Mouse (Mus musculus): ENCODE data around the gene Rasa4. TPM values are rescaled to one million over a fixed set of nuclear protein-coding genes. Genes with fewer than 3 reads are reported as not detected.
"Not testable (repeated sequence)": the region's sequence is repeated elsewhere in the genome, so short reads cannot be mapped to it uniquely, and the experiment has no call there.

The Rasa4 gene
- polyA plus RNA-seq, 1 experiment from 2014 or later, result 1.0 TPM

DNA sequence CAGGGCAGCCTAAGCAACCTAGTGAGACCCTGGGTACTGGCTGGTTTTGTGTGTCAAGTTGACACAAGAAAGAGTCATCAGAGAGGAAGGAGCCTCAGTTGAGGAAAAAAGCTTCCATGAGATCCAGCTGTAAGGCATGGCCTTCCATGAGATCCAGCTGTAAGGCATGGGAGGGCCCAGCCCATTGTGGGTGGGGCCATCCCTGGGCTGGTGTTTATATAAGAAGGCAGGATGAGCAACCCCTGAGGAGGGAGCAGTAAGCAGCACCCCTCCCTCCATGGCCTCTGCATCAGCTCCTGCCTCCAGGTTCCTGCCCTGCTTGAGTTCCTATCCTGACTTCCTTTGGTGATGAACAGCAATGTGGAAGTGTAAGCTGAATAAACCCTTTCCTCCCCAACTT is 35.2 kb upstream of the Rasa4 start:
- DNase-seq; ATAC-seq (ENCODE audit: low read depth); H3K36me3 ChIP-seq; H3K4me3 ChIP-seq (replicated peaks); H3K9me3 ChIP-seq (replicated peaks); H3K4me2 ChIP-seq; H3K27ac ChIP-seq; H3K9ac ChIP-seq; H3K27me3 ChIP-seq; H3K4me1 ChIP-seq (replicated peaks): not testable (repeated sequence)

DNA sequence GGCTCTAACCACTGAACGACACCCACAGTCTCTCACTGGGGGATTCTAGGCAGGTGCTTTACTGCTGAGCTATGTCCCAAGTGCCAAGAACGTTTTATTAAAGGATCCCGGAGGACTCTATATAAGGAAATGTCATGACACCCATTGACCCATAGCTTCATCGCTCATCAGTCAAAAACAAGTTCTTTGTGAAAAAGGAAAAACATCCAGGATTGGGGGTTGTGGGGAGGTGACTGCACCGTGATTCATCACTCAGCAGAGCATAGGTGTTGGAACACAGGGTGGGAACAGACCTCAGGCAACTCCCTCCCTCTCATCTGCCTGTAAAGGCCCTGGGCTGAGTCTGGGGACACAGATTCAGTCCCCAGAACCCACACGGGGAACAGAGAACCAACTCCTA is 33.8 kb upstream of the Rasa4 start:
- no peak overlapping the region for H3K4me2 ChIP-seq
- H3K27me3 ChIP-seq, result no peaks in the 10 kb centered on the region
- no peaks in the 10 kb centered on the region for H3K36me3 ChIP-seq
- no peaks in the 10 kb centered on the region for H3K4me1 ChIP-seq (replicated peaks)
- DNase-seq, result no peak
- no peak for ATAC-seq (ENCODE audit: low read depth)
- WGBS (ENCODE audit: insufficient replicate concordance), result 66% methylated on average over 6 of the region's 6 CpGs
- H3K27ac ChIP-seq, result no peak overlapping the region
- no peak overlapping the region for H3K9ac ChIP-seq
- no peaks in the 10 kb centered on the region for H3K9me3 ChIP-seq (replicated peaks)
- no peak overlapping the region for H3K4me3 ChIP-seq (replicated peaks)

DNA sequence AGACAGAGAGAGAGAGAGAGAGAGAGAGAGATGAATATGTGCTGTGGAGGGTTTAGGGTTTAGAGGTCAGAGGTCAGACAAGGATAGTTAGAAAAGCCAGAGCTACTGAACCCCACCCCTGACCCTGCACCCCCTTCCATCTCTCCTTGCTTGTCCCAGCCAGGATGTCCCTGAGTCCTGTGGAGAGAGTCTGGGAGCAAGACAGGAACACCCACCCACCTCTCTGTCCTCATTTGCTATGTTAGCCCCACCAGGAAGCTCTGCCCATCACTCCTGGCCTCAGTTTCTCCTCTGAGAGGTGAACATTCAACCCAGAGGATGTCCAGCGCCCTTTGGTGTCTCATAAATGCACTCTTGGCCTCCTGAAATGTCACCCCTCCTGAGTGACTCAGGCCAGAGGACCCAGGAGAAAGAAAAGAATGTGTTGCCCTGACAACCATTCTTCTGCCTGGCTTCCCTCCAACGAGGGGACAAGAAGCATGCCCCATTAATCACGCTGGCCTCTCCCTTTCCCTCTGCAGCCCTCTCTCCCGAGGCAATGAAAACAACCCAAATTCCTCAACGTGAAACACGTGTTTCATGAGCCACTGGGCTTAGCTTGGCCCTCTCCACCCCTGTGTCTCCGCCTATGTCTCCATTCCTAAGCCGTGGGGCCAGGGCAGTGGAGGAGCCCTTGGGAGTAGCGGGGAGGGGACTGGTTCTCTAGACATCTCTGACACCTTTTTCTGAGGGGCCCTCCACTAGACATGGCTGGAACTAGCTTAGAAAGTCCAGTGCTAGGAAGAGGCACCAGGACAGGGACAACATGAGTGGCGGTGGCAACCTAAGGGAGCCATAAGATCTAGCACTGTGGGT is 32.3 kb upstream of the Rasa4 start:
- Histone ChIP-seq H3K4me3 (replicated peaks) (no peak overlapping the region), H3K27ac (no peak overlapping the region), H3K4me1 (replicated peaks) (no peaks in the 10 kb centered on the region), H3K9me3 (replicated peaks) (no peaks in the 10 kb centered on the region), H3K9ac (no peak overlapping the region), H3K36me3 (no peaks in the 10 kb centered on the region), H3K4me2 (no peak overlapping the region), H3K27me3 (no peaks in the 10 kb centered on the region)
- 32% methylated on average over 10 of the region's 10 CpGs for WGBS (ENCODE audit: insufficient replicate concordance)
- no peak for DNase-seq
- no peak for ATAC-seq (ENCODE audit: low read depth)

DNA sequence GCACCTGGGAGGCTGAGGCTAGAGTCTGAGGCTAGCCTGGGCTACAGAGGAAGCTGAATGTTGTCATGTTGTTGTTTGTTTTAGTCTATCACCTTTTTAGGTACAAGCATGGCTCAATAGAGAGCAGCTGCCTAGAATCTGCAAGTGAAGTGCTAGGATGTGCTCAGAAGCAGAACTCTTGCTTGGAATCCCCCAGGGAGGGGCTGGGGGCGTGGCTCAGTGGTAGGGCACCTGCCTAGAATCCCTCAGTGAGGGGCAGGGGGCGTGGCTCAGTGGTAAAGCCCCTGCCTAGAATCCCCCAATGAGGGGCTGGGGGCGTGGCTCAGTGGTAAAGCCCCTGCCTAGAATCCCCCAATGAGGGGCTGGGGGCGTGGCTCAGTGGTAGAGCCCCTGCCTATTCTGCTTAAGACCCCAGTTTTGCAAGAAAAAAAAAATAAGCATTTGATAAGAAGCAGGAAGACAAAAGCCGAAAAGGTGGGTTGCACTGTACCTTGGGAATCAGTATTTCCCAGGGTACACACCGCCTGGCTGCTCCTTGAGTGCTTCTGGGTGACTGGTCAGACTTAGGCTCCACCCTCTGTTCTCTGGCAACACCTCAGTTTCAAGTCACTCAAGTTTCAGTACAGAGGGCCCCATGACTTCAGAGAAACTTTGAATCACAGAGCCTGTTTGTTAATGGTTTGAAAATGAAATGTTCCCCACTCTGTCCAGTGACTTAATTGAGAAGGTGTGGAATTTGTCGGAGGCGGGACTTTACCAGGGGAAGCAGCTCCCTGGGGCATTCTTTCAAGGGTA is 30.7 kb upstream of the Rasa4 start:
- WGBS (ENCODE audit: insufficient replicate concordance), result 51% methylated on average over 8 of the region's 8 CpGs
- Histone ChIP-seq H3K27me3 (peaks cover 10% of the 10 kb centered on the region), H3K9me3 (replicated peaks) (no peaks in the 10 kb centered on the region), H3K4me2 (no peak overlapping the region), H3K9ac (no peak overlapping the region), H3K36me3 (no peaks in the 10 kb centered on the region), H3K4me3 (replicated peaks) (no peak overlapping the region), H3K4me1 (replicated peaks) (no peaks in the 10 kb centered on the region), H3K27ac (no peak overlapping the region)
- ATAC-seq (ENCODE audit: low read depth) (no peak), DNase-seq (no peak)

GRCm38 (mm10) chr5:136054301-136055077 is 29.2 kb upstream of the Rasa4 start, which contains the start of gene Upk3bl:
TSS of gene Upk3bl (plus strand) at chr5:136054492.
- Histone ChIP-seq H3K27ac (no peak within 1 kb of the TSS), H3K9me3 (replicated peaks) (no peaks in the 10 kb centered on the region), H3K4me1 (replicated peaks) (no peaks in the 10 kb centered on the region), H3K4me2 (no peak within 1 kb of the TSS), H3K27me3 (peaks cover 22% of the 10 kb centered on the region), H3K36me3 (no peaks in the 10 kb centered on the region), H3K9ac (no peak within 1 kb of the TSS), H3K4me3 (replicated peaks) (no peak within 1 kb of the TSS)
- ATAC-seq (ENCODE audit: low read depth) (no peak), DNase-seq (no peak)
- 71% methylated on average over 11 of the region's 11 CpGs for WGBS (ENCODE audit: insufficient replicate concordance)

DNA sequence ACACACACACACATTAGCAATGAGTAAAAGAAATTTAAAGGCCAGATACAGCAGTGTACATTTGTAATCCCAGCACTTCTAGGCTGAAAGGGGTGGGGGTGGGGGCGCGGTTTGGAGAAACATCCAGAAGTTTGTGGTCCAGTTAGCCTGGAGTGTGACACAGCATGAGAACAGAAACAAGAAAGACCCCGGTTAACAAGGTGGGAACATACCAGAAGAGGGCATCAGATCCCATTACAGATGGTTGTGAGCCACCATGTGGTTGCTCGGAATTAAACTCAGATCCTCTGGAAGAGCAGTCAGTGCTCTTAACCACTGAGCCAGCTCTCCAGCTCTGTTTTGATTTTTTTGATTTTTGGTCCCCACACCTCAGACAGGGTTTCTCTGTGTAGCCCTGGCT is 27.7 kb upstream of the Rasa4 start:
- DNase-seq, result no peak
- no peak overlapping the region for H3K9ac ChIP-seq
- no peaks in the 10 kb centered on the region for H3K9me3 ChIP-seq (replicated peaks)
- no peak overlapping the region for H3K4me3 ChIP-seq (replicated peaks)
- H3K27me3 ChIP-seq, result peaks cover 37% of the 10 kb centered on the region
- no peaks in the 10 kb centered on the region for H3K36me3 ChIP-seq
- ATAC-seq (ENCODE audit: low read depth), result no peak
- H3K4me1 ChIP-seq (replicated peaks), result no peaks in the 10 kb centered on the region
- WGBS (ENCODE audit: insufficient replicate concordance), result 41% methylated on average over 4 of the region's 4 CpGs
- H3K27ac ChIP-seq, result no peak overlapping the region
- no peak overlapping the region for H3K4me2 ChIP-seq

GRCm38 (mm10) chr5:136057085-136057484 is 26.6 kb upstream of the Rasa4 start:
- Histone ChIP-seq H3K9ac (no peak overlapping the region), H3K36me3 (no peaks in the 10 kb centered on the region), H3K27me3 (peaks cover 39% of the 10 kb centered on the region), H3K27ac (no peak overlapping the region), H3K4me1 (replicated peaks) (no peaks in the 10 kb centered on the region), H3K4me3 (replicated peaks) (no peak overlapping the region), H3K4me2 (no peak overlapping the region), H3K9me3 (replicated peaks) (no peaks in the 10 kb centered on the region)
- WGBS (ENCODE audit: insufficient replicate concordance), result 18% methylated on average over 8 of the region's 8 CpGs
- no peak for DNase-seq
- ATAC-seq (ENCODE audit: low read depth), result no peak

DNA sequence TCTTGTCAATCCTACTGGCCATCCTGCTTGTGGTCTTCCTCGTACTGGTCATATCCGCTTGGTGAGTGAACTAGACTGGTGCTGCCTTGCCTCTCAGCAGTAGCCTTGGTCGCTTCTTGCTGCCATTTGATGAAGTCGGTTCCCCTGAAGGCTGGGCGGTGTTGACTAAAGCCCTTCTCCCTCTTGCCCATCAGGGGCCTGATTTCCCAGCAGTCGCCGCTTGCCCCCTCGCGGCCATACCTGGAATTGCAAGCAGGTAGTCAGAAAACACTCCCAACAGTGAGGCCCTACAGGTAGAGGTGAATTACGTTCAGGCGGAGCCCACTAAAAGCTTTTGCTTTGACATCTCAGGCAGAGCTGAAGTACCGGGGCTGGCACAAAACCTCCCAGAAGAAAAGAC is 22.1 kb upstream of the Rasa4 start:
- WGBS (ENCODE audit: insufficient replicate concordance), result 9% methylated on average over 12 of the region's 12 CpGs
- Histone ChIP-seq H3K9ac (no peak overlapping the region), H3K27me3 (peaks cover 38% of the 10 kb centered on the region), H3K4me1 (replicated peaks) (no peaks in the 10 kb centered on the region), H3K27ac (no peak overlapping the region), H3K36me3 (no peaks in the 10 kb centered on the region), H3K9me3 (replicated peaks) (no peaks in the 10 kb centered on the region), H3K4me2 (no peak overlapping the region), H3K4me3 (replicated peaks) (no peak overlapping the region)
- ATAC-seq (ENCODE audit: low read depth) (no peak), DNase-seq (peak; percentile 39)

DNA sequence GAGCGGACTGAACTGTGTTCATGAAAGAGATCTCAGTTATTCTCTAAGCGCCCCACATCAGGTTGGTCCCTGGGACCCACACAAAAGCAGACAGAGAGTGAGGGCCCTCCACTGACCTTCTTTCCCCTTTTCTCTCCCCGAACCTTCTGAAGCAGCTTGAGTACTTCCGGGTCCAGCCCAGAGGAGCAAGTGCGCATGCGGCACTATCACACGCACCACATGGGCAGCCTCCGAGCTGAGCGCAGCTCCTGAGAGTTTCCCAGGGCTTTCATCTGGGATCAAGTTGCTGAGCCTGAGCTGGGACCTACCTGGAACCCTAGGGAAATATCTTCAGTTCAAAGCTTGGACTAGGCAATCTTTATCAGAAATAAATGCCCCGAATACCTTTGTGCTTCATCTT is 19.8 kb upstream of the Rasa4 start:
- Histone ChIP-seq H3K4me1 (replicated peaks) (no peaks in the 10 kb centered on the region), H3K27ac (no peak overlapping the region), H3K36me3 (no peaks in the 10 kb centered on the region), H3K4me2 (no peak overlapping the region), H3K27me3 (peaks cover 21% of the 10 kb centered on the region), H3K9ac (no peak overlapping the region), H3K9me3 (replicated peaks) (no peaks in the 10 kb centered on the region), H3K4me3 (replicated peaks) (no peak overlapping the region)
- DNase-seq, result no peak
- no peak for ATAC-seq (ENCODE audit: low read depth)
- 79% methylated on average over 10 of the region's 10 CpGs for WGBS (ENCODE audit: insufficient replicate concordance)

DNA sequence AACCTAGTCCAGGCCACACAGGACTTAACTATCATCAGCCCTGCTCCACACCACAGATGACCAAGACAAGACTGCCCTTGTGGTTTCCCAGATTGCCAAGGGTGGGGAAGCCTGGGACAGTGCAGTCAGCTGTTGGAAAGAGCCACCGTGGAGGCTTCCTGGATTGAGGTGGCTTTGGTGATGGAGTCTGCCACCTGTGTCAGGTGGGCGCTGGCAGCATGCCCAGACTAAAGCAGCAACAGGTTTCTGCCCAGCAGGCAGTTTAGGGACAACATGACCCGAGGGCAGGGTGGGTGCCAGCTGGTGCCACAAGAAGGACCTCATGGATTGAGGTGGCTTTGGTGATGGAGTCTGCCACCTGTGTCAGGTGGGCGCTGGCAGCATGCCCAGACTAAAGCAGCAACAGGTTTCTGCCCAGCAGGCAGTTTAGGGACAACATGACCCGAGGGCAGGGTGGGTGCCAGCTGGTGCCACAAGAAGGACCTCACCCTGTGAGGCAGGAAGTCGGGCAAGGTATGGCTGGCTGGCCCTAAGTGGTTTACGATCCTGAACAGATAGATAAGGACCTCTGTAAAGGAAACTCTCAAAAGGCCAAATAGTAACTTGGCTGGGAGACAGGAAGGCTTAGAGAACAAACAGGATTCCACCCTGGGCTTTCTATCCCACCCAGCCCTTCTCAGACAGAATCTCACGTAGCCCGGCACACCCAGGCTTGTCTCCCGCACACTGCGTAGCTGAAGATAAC is 17.1 kb upstream of the Rasa4 start:
- not testable (repeated sequence) for H3K36me3 ChIP-seq; H3K9me3 ChIP-seq (replicated peaks); ATAC-seq (ENCODE audit: low read depth); H3K4me2 ChIP-seq; H3K9ac ChIP-seq; H3K4me1 ChIP-seq (replicated peaks); H3K27ac ChIP-seq; H3K4me3 ChIP-seq (replicated peaks); H3K27me3 ChIP-seq; DNase-seq
- 39% methylated on average over 11 of the region's 11 CpGs for WGBS (ENCODE audit: insufficient replicate concordance)

- Histone ChIP-seq H3K4me1 (replicated peaks) (no peaks in the 10 kb centered on the region), H3K9ac (no peak overlapping the region), H3K27me3 (peaks cover 9% of the 10 kb centered on the region; the same call in 1 of the 2 replicates), H3K9me3 (replicated peaks) (no peaks in the 10 kb centered on the region), H3K4me3 (replicated peaks) (no peak overlapping the region), H3K27ac (no peak overlapping the region), H3K36me3 (no peaks in the 10 kb centered on the region), H3K4me2 (no peak overlapping the region)
- DNase-seq (no peak), ATAC-seq (ENCODE audit: low read depth) (no peak)
- WGBS (ENCODE audit: insufficient replicate concordance), result 46% methylated on average over 2 of the region's 2 CpGs
Observed at GRCm38 (mm10) chr5:136069411-136069810, 14.3 kb upstream of the Rasa4 start.
